Mouse (Mus musculus) brain, adult 2 months (tissue): Measurements from ENCODE around the gene Cdhr5.
A peak's percentile ranks its signal among the peaks of the same experiment; 100 is the strongest.

Source experiments
- DNase-seq: peaks from one replicate; pipeline ENCODE4 v3.0.0; 2011; ENCODE audit warnings: low read depth, low spot score

The Cdhr5 gene

GRCm38 (mm10) chr7:141222696-141223215, 53.8 kb downstream of the Cdhr5 start:
- DNase-seq, result no peak

- DNase-seq, result no peak
These were observed 54.5 kb downstream of the Cdhr5 start for GRCm38 (mm10) chr7:141222126-141222467.

GRCm38 (mm10) chr7:141221249-141222125, 55.1 kb downstream of the Cdhr5 start:
- DNase-seq, result peak; percentile 98

GRCm38 (mm10) chr7:141220377-141220776, 56.2 kb downstream of the Cdhr5 start:
- no peak for DNase-seq

GRCm38 (mm10) chr7:141219558-141220099, 57.0 kb downstream of the Cdhr5 start:
- no peak for DNase-seq
